Mouse (Mus musculus): ENCODE results near the gene Ccdc33. TPM values are rescaled to one million over a fixed set of nuclear protein-coding genes. Genes with fewer than 3 reads are reported as not detected.

Ccdc33 gene
- total RNA-seq, 2 experiments from 2014 or later: 0.86 to 1.3 TPM

DNA sequence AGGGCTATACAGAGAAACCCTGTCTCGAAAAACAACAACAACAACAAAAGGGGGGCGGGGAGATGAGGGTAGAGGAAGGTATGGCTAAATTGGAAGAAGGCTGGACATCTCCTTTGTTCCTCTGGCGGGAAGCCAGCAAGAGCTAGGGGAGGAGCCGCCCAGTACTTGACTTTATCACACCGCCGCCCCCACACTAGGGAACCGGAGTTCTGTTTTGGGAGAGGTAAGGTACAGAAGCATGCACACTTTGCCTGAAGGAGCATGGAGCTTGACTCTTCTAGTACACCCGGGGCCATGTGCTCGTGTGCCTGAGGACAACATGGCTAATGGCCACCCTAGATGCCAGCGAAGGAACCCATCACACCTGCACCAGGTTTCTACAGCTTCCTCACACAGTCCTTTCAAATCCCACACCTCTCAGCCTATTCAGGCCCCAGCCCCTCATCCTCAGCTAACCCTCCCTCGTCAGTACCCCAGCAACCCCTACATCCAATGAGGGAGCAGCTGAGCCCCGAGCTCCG is 121.1 kb downstream of the Ccdc33 start:
- intact Hi-C loops (cut with DNase I): loop anchor here (1.0 to 5.0 kb wide), 5 partner anchors 58 to 340 kb away; no protein-coding TSS in a partner anchor
- no peak for DNase-seq (ENCODE audit: extremely low spot score in 1 of 2, low spot score in 2 of 2)
- Histone ChIP-seq H3K27ac (peak overlapping the region; percentile 69), H3K4me3 (peak overlapping the region; percentile 50)
- TF ChIP-seq CTCF (IDR thresholded peaks at IDR 0.05): no peak

DNA sequence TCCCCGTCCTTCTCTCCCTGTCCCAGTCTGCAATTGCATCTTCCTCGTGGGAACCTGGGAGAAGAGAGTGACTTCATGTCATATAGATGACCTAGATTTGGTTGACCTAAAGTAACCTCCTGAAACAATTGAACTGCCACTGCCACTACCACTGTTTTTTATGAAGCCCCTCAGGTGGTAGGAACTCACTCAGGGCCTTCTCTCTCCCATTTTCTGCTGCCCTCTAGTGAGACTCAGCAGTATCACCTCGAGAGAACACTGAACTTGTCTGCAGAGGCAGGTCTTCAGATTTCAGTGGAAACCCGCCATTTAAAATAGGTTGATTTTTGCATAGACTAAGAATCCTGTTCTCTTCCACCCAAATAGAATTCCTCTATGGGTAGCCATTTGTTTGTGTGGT is 123.3 kb downstream of the Ccdc33 start:
- Histone ChIP-seq H3K27ac (no peak overlapping the region), H3K4me3 (no peak overlapping the region)
- DNase-seq (ENCODE audit: extremely low spot score in 1 of 2, low spot score in 2 of 2): no peak
- TF ChIP-seq CTCF (IDR thresholded peaks at IDR 0.05): peak; percentile 76
- intact Hi-C loops (cut with DNase I): loop anchor here (5.0 kb wide), 2 partner anchors 233 to 338 kb away; no protein-coding TSS in a partner anchor

DNA sequence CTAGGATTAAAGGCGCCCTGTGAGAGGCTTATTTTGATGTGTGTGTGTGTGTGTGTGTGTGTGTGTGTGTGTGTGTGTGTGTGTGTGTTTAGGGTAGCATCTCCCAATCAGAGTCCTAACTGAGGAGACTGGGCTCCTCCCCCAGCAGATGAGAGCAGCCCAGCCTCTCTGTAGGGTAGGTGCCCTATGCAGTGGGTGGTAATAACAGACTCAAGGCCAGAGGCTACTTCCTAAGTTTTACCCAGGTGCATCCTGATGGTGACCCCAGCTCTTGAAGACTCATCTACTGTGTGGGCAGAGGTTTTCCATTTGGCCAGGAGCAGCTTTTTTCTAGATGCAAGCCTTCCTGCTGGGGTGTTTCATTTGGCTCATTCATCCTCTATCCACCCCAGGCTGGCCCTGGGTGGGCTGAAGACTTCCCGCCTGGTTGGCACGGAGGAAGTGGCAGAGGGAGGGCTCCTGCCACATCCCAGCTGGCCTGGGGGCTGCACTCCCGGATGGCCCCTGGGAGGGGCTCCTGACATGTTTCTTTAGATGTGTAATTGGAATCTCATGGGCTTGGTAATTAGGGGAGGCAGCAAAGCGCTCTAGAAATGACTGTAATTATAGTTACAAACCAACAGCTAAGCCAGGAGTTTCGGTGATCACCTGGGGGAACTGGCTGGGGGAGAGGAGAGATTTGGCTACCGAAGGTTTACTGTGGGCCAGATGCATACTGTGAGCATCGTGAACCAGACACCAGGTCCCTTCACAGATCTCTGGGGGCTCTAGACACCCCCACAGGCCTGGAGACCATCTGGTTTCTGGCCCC is 125.6 kb downstream of the Ccdc33 start:
- intact Hi-C loops (cut with DNase I): no loop called here
- TF ChIP-seq CTCF (IDR thresholded peaks at IDR 0.05): no peak
- H3K27ac ChIP-seq: no peak overlapping the region
- H3K4me3 ChIP-seq: no peak overlapping the region
- no peak for DNase-seq (ENCODE audit: extremely low spot score in 1 of 2, low spot score in 2 of 2)

DNA sequence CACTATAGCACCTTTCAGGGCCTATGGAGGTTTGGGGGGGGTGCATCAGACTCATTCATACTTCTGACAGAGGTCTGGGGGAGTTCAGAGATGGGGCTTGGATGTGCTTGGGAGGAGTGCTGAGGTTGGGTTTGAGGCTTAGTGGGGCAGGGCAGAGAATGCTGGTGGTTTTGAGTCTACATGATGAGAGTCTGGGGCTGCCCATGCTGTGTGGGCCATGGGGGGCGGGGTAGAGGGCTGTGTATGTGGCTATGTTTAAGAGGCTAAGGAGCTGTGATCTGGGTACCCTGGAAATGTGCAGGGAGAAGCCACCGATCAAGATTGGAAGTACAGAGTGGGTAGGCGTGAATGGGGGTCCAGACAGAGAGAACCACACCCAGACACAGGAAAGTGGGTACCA is 126.6 kb downstream of the Ccdc33 start:
- no peak for TF ChIP-seq CTCF (IDR thresholded peaks at IDR 0.05)

DNA sequence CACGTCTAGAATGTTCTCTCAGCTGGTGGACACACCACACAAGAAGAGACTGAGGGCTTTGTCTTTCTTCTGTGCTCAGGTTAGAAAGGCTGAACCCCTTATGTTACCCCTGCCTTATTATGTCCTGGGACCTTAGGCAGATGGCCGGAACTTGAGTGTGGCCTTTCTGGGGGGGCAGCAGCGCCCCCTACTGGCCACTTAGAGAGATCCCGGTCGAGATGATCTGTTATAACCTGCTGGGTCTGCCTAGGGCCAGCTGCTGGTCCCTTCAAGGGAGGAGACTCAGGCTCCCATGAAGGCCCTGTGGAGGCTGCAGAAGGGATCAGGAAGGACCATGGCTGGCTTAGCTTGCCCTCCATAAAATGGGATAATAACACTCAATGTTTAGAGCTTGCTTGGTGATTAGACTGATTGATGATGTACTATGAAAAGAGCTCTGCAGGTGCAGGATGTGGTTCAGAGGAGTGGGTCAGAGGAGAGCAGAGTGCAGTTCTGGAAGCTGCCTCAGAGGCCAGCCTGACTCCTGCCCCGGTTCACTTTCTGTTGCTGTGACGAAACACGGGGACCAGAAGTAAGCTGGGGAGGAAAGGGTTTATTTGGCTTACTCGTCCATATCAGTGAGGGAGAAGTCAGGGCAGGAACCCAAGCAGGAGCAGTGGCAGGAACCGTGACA is 128.0 kb downstream of the Ccdc33 start:
- Histone ChIP-seq H3K27ac (no peak overlapping the region), H3K4me3 (no peak overlapping the region)
- intact Hi-C loops (cut with DNase I): loop anchor here (1.0 kb wide), 1 partner anchor 55 kb away; no protein-coding TSS in a partner anchor
- TF ChIP-seq CTCF (IDR thresholded peaks at IDR 0.05): peak; percentile 86
- DNase-seq (ENCODE audit: extremely low spot score in 1 of 2, low spot score in 2 of 2): no peak

More for the DNA sequence above, 126.6 kb downstream of the Ccdc33 start:
- no peak for DNase-seq (ENCODE audit: extremely low spot score in 1 of 2, low spot score in 2 of 2)
- intact Hi-C loops (cut with DNase I): no loop called here
- H3K4me3 ChIP-seq: no peak overlapping the region
- no peak overlapping the region for H3K27ac ChIP-seq

DNA sequence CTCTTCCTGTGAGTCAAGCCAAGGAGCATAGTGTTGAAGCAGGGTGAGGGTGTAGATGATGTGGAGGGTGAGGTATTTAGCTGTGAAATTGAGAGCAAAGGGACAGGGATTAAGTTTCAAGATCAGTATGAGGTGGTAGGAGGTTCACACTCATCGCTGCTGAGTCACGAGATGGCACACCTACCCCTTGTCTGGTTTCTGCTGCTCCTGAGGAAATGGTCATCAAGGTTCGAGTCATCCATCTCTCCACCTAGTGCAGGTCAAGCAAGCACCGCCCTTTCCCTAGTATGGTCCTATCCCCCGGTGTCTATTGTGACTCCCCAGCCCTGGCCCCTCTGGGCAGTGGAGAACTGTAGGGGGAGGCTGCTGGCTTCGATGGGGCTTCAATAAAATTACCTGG is 129.3 kb downstream of the Ccdc33 start:
- DNase-seq (ENCODE audit: extremely low spot score in 1 of 2, low spot score in 2 of 2): no peak
- no peak for TF ChIP-seq CTCF (IDR thresholded peaks at IDR 0.05)
- intact Hi-C loops (cut with DNase I): no loop called here
- H3K4me3 ChIP-seq: no peak overlapping the region
- H3K27ac ChIP-seq: no peak overlapping the region

DNA sequence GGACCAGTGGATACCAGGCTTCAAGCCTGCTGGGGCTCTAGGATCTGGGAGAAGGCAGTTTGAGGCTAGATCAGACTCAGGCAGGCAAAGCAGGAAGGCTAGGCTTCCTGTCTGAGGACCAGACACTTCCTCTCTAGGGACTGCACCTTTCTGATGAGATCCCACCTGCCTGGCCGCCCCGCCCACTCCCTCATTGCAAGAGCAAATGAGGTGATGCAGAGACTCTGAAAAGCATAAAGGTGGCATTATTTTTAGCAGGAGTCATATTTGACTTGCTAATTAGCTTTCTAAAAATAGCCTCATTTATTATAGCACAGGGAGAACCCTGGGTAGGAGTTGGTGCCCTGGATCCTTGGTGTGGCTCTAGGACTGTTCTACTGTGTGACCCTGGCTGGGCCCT is 130.5 kb downstream of the Ccdc33 start:
- Histone ChIP-seq H3K27ac (no peak overlapping the region), H3K4me3 (no peak overlapping the region)
- intact Hi-C loops (cut with DNase I): no loop called here
- no peak for DNase-seq (ENCODE audit: extremely low spot score in 1 of 2, low spot score in 2 of 2)
- TF ChIP-seq CTCF (IDR thresholded peaks at IDR 0.05): no peak

DNA sequence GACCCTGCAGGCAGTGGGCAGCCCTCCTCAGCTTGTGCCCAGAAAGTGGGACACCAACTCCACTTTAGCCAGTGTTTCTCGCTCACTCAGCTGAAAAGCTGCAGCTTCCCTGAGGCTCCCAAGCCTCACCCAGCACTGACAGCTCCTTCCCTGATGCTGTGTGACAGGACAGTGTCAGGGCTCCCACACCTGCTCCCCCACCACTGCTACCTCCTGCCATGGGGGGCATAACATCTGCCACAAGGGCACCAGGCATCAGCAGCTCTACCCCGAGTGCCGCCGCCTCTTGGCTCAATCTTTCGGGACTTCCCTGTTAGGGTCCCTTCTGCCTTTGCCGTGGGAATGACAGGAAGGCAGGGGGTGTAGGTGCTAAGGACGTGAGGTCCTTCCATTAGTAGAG is 132.3 kb downstream of the Ccdc33 start:
- DNase-seq (ENCODE audit: extremely low spot score in 1 of 2, low spot score in 2 of 2): no peak
- H3K4me3 ChIP-seq: no peak overlapping the region
- intact Hi-C loops (cut with DNase I): no loop called here
- H3K27ac ChIP-seq: peak overlapping the region; percentile 51
- no peak for TF ChIP-seq CTCF (IDR thresholded peaks at IDR 0.05)

DNA sequence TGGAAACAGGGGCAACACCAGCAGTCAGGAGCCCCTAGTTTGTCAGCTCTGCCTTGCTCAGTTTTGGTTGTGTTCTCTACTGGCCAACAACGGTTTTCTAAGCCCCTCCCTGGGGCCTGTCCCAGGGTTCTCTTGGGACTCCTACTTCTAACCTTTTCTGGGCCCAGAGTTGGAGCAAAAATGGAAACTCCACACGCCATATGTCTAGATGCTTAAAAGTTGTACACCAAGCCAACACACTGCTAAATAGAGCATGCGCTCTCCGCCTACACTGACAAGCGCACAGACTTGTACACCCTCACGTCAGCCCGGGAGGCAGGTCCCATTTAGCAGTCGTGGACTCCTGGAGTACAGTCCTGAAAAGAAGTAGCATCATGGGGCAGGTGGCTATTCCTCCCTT is 133.3 kb downstream of the Ccdc33 start:
- intact Hi-C loops (cut with DNase I): loop anchor here (2.0 kb wide), 1 partner anchor 19 kb away; no protein-coding TSS in a partner anchor
- peak overlapping the region; percentile 71; the same call in 1 of the 2 replicates for H3K27ac ChIP-seq
- no peak for TF ChIP-seq CTCF (IDR thresholded peaks at IDR 0.05)
- peak; percentile 48 to 62 for DNase-seq (ENCODE audit: extremely low spot score in 1 of 2, low spot score in 2 of 2)
- no peak overlapping the region for H3K4me3 ChIP-seq

DNA sequence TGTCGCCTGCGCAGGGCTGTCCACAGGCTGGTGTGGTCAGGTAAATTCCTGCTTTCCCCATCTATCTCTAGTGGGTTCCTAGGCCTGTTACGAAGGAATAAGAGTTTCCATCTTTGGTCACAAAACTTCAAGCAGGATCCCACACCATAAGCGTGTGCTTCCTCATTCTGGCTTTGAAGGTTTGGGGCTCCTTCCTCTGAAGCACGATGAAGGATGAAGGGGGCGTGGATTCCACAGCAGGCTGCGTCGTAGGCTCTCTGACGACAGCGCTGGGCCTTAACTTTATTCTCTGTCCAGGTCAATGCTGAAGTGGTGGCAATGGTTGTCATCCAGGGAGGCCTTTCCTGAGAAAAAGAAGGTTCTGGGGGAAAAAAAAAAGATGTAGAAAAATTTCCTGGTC is 138.1 kb downstream of the Ccdc33 start:
- H3K4me3 ChIP-seq: no peak overlapping the region
- intact Hi-C loops (cut with DNase I): no loop called here
- TF ChIP-seq CTCF (IDR thresholded peaks at IDR 0.05): no peak
- no peak overlapping the region for H3K27ac ChIP-seq
- no peak for DNase-seq (ENCODE audit: extremely low spot score in 1 of 2, low spot score in 2 of 2)

DNA sequence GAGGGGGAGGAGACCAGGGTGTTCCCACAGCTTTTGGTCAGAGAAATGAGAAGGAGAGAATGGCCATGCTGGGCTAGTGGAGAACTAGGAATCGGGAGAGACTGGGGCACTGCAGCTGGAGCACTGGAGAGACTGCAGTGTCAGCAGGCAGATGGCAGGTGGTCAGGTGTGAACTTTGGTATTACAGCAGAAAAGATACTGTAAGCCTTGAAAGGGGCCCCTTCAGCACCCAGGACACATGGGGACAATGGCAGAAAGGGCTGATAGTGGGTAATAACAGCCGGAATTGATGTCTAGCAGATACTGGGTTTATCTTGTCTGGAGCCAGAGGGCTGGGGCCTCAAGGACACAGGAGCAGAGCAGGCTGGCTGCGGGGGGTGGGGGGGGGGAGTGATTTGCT is 139.8 kb downstream of the Ccdc33 start:
- H3K27ac ChIP-seq: no peak overlapping the region
- intact Hi-C loops (cut with DNase I): no loop called here
- DNase-seq (ENCODE audit: extremely low spot score in 1 of 2, low spot score in 2 of 2): no peak
- no peak overlapping the region for H3K4me3 ChIP-seq
- TF ChIP-seq CTCF (IDR thresholded peaks at IDR 0.05): no peak

Other genes starting within 250 kb of the Ccdc33 start
- 100 to 1,000 TPM; 101 to 109 TPM for gene Ubl7, start 207.8 kb downstream of the Ccdc33 start, total RNA-seq (2021)
- gene Sema7a, start 178.7 kb downstream of the Ccdc33 start, total RNA-seq (2021): 100 to 1,000 TPM; 151 to 160 TPM
- gene Cyp11a1, start 112.4 kb downstream of the Ccdc33 start, total RNA-seq (2021): 1 to 10 TPM; 3.8 to 4.7 TPM
- 1 to 10 TPM; 8.0 to 8.5 TPM for gene Stra6, start 55.0 kb downstream of the Ccdc33 start, total RNA-seq (2021)
- 10 to 100 TPM; 11.0 to 15.2 TPM for gene Islr, start 85.5 kb upstream of the Ccdc33 start, total RNA-seq (2021)
- gene Islr2, start 85.5 kb upstream of the Ccdc33 start, total RNA-seq (2021): 10 to 100 TPM; 72.1 to 74.0 TPM
- gene Pml, start 131.0 kb upstream of the Ccdc33 start, total RNA-seq (2021): 10 to 100 TPM; 14.1 to 19.3 TPM
- 10 to 100 TPM; 66.5 to 72.6 TPM for gene Stoml1, start 134.3 kb upstream of the Ccdc33 start, total RNA-seq (2021)
- 1 to 10 TPM; 2.1 to 2.2 TPM for gene Loxl1, start 194.4 kb upstream of the Ccdc33 start, total RNA-seq (2021)